In the genomic region with DNA sequence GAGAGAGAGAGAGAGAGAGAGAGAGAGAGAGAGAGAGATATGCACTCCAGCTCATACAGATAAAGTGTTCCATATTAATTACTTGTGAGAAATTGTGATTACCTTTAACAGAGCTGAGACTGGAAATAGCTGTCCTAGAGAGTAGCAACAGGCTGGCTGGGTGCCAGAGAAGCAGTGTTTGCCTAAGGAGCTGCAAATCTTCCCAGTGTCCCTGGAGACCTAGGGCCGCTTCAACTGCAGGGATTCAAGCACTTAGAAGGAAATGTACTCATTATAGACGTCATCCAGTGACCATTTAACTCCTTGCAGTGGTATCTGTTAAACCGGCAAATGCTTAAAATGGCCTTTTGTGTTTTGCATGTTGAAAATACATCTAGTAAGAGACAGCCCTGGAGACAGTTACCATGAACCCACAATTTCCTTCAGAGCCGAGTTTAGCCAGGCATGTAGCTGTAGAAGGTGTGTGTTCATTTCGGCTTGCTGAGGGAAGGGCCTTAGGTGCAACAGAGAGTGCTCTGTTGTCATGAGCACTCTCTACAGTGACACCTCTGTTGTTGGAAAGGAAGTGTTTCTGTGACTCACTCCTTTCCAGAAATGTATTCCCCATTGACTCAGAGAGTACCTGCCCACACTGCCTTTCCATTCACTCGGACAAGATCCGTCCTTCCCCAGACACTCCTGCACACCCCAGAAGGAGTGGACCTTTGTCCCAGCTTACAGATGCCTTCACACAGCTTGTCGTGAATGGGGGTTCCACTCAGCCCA, we compare ENCODE assay signal across 13 mouse cellular contexts. TPM values are rescaled to one million over a fixed set of nuclear protein-coding genes. Genes with fewer than 3 reads are reported as not detected.
DNase-seq lines count a peak whose midpoint lies in the region; ATAC-seq lines count a peak whose summit lies in the region.
"Had no signal": no experiment of that assay in that cellular context is flagged by ENCODE, and none has a peak within 500 bp of the region (broad histone marks: within the 10 kb centered on the region; RNA-seq: fewer than 3 reads in every experiment).

No protein-coding gene starts in this region.

- peak; percentile 39 to 48 for DNase-seq in cerebellum, postnatal 10 days
- peak; percentile 61 for DNase-seq in hindbrain, embryonic 14.5 days (ENCODE audit: low spot score)
- DNase-seq in hindbrain, embryonic 11.5 days (ENCODE audit: low spot score): no peak
- peak; percentile 18 for DNase-seq in lung, postnatal 36 days
- no peak for DNase-seq in lung, postnatal 25 days (ENCODE audit: low spot score)
- peak; percentile 43 for DNase-seq in left cerebral cortex, postnatal 4 days
- DNase-seq in embryo, embryonic 10.5 days (ENCODE audit: low spot score): no peak
- DNase-seq: thymus, adult 18-20 months had no signal

- H3K9me3 ChIP-seq in hindbrain, embryonic 14.5 days (ENCODE audit: control insufficient read depth, low read length): no peaks in the 10 kb centered on the region
- H3K9me3 ChIP-seq in hindbrain, embryonic 11.5 days (ENCODE audit: control insufficient read depth, low read length): no peaks in the 10 kb centered on the region
- H3K9me3 ChIP-seq: embryonic facial prominence, embryonic 12.5 days had no signal

- H3K27me3 ChIP-seq in hindbrain, embryonic 14.5 days (ENCODE audit: control insufficient read depth, insufficient read depth, low read length): no peaks in the 10 kb centered on the region
- no peaks in the 10 kb centered on the region for H3K27me3 ChIP-seq in hindbrain, embryonic 11.5 days (ENCODE audit: control insufficient read depth, insufficient read depth, low read length)
- H3K27me3 ChIP-seq: embryonic facial prominence, embryonic 12.5 days had no signal

- no peak overlapping the region for H3K27ac ChIP-seq in hindbrain, embryonic 14.5 days
- H3K27ac ChIP-seq in hindbrain, embryonic 11.5 days (ENCODE audit: low read depth, low read length): no peak overlapping the region
- H3K27ac ChIP-seq: embryonic facial prominence, embryonic 12.5 days had no signal

- no peak overlapping the region for H3K4me3 ChIP-seq in hindbrain, embryonic 14.5 days (replicated peaks; ENCODE audit: low read length)
- H3K4me3 ChIP-seq in hindbrain, embryonic 11.5 days (ENCODE audit: low read depth, low read length): no peak overlapping the region
- H3K4me3 ChIP-seq: embryonic facial prominence, embryonic 12.5 days had no signal

- no peak for ATAC-seq in cerebellum, adult (ENCODE audit: insufficient number of reproducible peaks, low FRiP score, low TSS enrichment)
- no peak for ATAC-seq in hindbrain, embryonic 14.5 days (ENCODE audit: low FRiP score)
- ATAC-seq in hindbrain, embryonic 11.5 days (ENCODE audit: low FRiP score): no peak
- ATAC-seq: intestine, postnatal 0 days had no signal

- no peak overlapping the region for H3K4me2 ChIP-seq in hindbrain, embryonic 14.5 days (replicated peaks)
- no peak overlapping the region for H3K4me2 ChIP-seq in hindbrain, embryonic 11.5 days (replicated peaks; ENCODE audit: low read depth, low read length)
- H3K4me2 ChIP-seq: embryonic facial prominence, embryonic 12.5 days; midbrain, embryonic 11.5 days had no signal

- no peak overlapping the region for H3K9ac ChIP-seq in hindbrain, embryonic 14.5 days
- no peak overlapping the region for H3K9ac ChIP-seq in hindbrain, embryonic 11.5 days (ENCODE audit: low read depth, low read length)
- H3K9ac ChIP-seq: embryonic facial prominence, embryonic 12.5 days had no signal

- H3K36me3 ChIP-seq in hindbrain, embryonic 14.5 days (replicated peaks; ENCODE audit: control insufficient read depth, insufficient read depth): no peaks in the 10 kb centered on the region
- no peaks in the 10 kb centered on the region for H3K36me3 ChIP-seq in hindbrain, embryonic 11.5 days (ENCODE audit: control insufficient read depth, insufficient read depth, low read length)
- H3K36me3 ChIP-seq: embryonic facial prominence, embryonic 12.5 days had no signal

- WGBS in hindbrain, embryonic 14.5 days: 68% methylated on average over 8 of the region's 8 CpGs
- WGBS in hindbrain, embryonic 11.5 days: 75% methylated on average over 8 of the region's 8 CpGs

- peaks cover 5% of the 10 kb centered on the region; the same call in 1 of the 2 replicates for H3K4me1 ChIP-seq in hindbrain, embryonic 14.5 days (replicated peaks; ENCODE audit: control insufficient read depth, insufficient read depth, low read length)
- no peaks in the 10 kb centered on the region for H3K4me1 ChIP-seq in hindbrain, embryonic 11.5 days (replicated peaks; ENCODE audit: control insufficient read depth, insufficient read depth, low read length)
- H3K4me1 ChIP-seq: embryonic facial prominence, embryonic 12.5 days had no signal

- intact Hi-C loops in left cerebral cortex, postnatal 4 days (cut with DNase I): no loop called here

RNA-seq across cellular contexts. Expression of a gene that starts 10.3 kb away (rescaled TPM):
- polyA plus RNA-seq in hindbrain, embryonic 14.5 days (2014; fragmentation: Nextera tagmentation; extraction: Ambion mirVana): 27.8 and 34.4 TPM in 2 replicates
- 1.2 TPM in 2 replicates for polyA plus RNA-seq in hindbrain, embryonic 11.5 days (2014; fragmentation: Nextera tagmentation; extraction: Ambion mirVana)
- 10 to 100 TPM; 75.5 to 78.0 TPM for total RNA-seq in left cerebral cortex, postnatal 4 days (2021)
- total RNA-seq: liver, adult 2 months had no signal
- polyA plus RNA-seq: liver, adult 2 months had no signal

Comparison
In these comparisons a context has a peak if more than half of its experiments do, and no peak if none do; other contexts are left out.
1. DNase-seq: peak in cerebellum, postnatal 10 days (2 of 2), hindbrain, embryonic 14.5 days (single experiment), lung, postnatal 36 days (single experiment) and left cerebral cortex, postnatal 4 days (single experiment); none in hindbrain, embryonic 11.5 days (single experiment), lung, postnatal 25 days (single experiment) and embryo, embryonic 10.5 days (single experiment).
2. RNA of a gene that starts 10.3 kb away (polyA plus RNA-seq): 27.8 to 34.4 TPM in hindbrain, embryonic 14.5 days; 1.2 TPM in hindbrain, embryonic 11.5 days; every median in the first group is over 10 times any median in the second.